Mouse (Mus musculus) liver, postnatal 0 days (tissue): ENCODE data around the gene Dsp. TPM values are rescaled to one million over a fixed set of nuclear protein-coding genes. Genes with fewer than 3 reads are reported as not detected.
A peak's percentile ranks its signal among the peaks of the same experiment; 100 is the strongest.

ENCODE experiments used
- ATAC-seq: fragments of 200-750 bp; cut with Nextera tagmentation; 2 replicates; pipeline ENCODE4 v1.8.0; 2017; ENCODE audit warnings: mild to moderate bottlenecking, moderate library complexity
- DNase-seq: peaks from one replicate; pipeline ENCODE4 v3.0.0-alpha.2; 2016
- H3K27ac ChIP-seq: fragments of 300-500 bp; sonication (generic); 2 replicates; pipeline ENCODE4 v1.5.1; 2014; ENCODE audit warnings: antibody characterized with exemption, moderate library complexity, mild to moderate bottlenecking, low read depth
- H3K27me3 ChIP-seq: fragments of 300-500 bp; sonication (generic); 2 replicates; pipeline ENCODE4 v1.6.1; 2014; ENCODE audit warnings: low read length, control low read depth, mixed read lengths; ENCODE audit not compliant: insufficient read depth
- H3K36me3 ChIP-seq: fragments of 300-500 bp; sonication (generic); replicated peaks from 2 replicates; pipeline ENCODE4 v1.6.1; 2014; ENCODE audit warnings: mild to moderate bottlenecking, control low read depth, low read length, moderate library complexity, mixed read lengths; ENCODE audit not compliant: insufficient read depth
- H3K4me1 ChIP-seq: fragments of 300-500 bp; sonication (generic); 2 replicates; pipeline ENCODE4 v1.6.1; 2014; ENCODE audit warnings: antibody characterized with exemption, mild to moderate bottlenecking, control low read depth; ENCODE audit not compliant: insufficient read depth
- H3K4me2 ChIP-seq: fragments of 300-500 bp; sonication (generic); 2 replicates; pipeline ENCODE4 v1.6.1; 2014; ENCODE audit warnings: low read depth, mild to moderate bottlenecking, low read length, moderate library complexity, mixed read lengths
- H3K4me3 ChIP-seq: fragments of 300-500 bp; sonication (generic); 2 replicates; pipeline ENCODE4 v1.5.1; 2014; ENCODE audit warnings: low read depth, low read length
- H3K9ac ChIP-seq: fragments of 300-500 bp; sonication (generic); replicated peaks from 2 replicates; pipeline ENCODE4 v1.6.1; 2014; ENCODE audit warnings: mild to moderate bottlenecking, moderate library complexity
- H3K9me3 ChIP-seq: fragments of 300-500 bp; sonication (generic); 2 replicates; pipeline ENCODE4 v1.6.1; 2016; ENCODE audit warnings: mild to moderate bottlenecking, control low read depth, low read length, mixed read lengths
- CTCF ChIP-seq: sonication (generic); IDR thresholded peaks from 2 replicates; pipeline ENCODE4 v1.5.1; 2016; ENCODE audit warnings: antibody characterized with exemption, low read depth
- EP300 ChIP-seq: IDR thresholded peaks from 2 replicates; pipeline ENCODE4 v1.6.1; 2016; ENCODE audit warnings: antibody characterized with exemption, low read depth, mild to moderate bottlenecking
- WGBS: fragments of 180-500 bp; shearing (Covaris S2); extraction: QIAGEN DNeasy Blood & Tissue Kit; methylation state at CpG from one replicate; pipeline ENCODE4 v1.1.7; 2014; ENCODE audit not compliant: insufficient replicate concordance; 5-methylcytosine and 5-hydroxymethylcytosine counted together
- polyA plus RNA-seq: library from polyadenylated mRNA; unstranded; fragments of >200 nt; fragmentation: Nextera tagmentation; extraction: Ambion mirVana; gene quantifications from 2 replicates; pipeline ENCODE4 v1.2.1, GENCODE M21; 2015

The Dsp gene
- polyA plus RNA-seq, 1 experiment from 2014 or later, result 1.9 TPM

DNA sequence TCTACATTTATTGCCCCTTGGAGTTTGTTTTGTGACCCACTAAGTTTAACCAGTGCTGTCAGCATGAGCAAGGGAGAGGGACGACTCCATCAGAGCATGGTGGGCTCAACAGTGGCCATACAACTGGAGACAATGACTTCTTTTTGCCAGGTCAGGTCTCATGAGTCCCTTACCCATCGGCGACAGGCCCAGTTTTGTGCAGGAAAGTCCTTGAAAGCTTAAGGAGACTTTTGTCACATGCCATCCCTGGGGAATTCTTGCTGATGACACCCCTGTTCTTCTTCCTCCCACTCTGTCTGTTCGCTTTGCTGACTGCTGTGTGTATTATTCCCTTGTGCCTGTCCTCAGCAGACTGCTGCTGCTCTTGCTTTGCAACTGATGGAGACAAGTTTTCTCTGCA is 81.3 kb downstream of the Dsp start:
- Histone ChIP-seq H3K36me3 (peaks cover 15% of the 10 kb centered on the region), H3K4me3 (no peak overlapping the region), H3K27me3 (no peaks in the 10 kb centered on the region), H3K9ac (no peak overlapping the region), H3K27ac (no peak overlapping the region), H3K4me1 (no peaks in the 10 kb centered on the region), H3K4me2 (no peak overlapping the region), H3K9me3 (no peaks in the 10 kb centered on the region)
- ATAC-seq, result no peak
- DNase-seq, result no peak
- TF ChIP-seq CTCF, result no peak
- 74% methylated on average over 4 of the region's 4 CpGs for WGBS

DNA sequence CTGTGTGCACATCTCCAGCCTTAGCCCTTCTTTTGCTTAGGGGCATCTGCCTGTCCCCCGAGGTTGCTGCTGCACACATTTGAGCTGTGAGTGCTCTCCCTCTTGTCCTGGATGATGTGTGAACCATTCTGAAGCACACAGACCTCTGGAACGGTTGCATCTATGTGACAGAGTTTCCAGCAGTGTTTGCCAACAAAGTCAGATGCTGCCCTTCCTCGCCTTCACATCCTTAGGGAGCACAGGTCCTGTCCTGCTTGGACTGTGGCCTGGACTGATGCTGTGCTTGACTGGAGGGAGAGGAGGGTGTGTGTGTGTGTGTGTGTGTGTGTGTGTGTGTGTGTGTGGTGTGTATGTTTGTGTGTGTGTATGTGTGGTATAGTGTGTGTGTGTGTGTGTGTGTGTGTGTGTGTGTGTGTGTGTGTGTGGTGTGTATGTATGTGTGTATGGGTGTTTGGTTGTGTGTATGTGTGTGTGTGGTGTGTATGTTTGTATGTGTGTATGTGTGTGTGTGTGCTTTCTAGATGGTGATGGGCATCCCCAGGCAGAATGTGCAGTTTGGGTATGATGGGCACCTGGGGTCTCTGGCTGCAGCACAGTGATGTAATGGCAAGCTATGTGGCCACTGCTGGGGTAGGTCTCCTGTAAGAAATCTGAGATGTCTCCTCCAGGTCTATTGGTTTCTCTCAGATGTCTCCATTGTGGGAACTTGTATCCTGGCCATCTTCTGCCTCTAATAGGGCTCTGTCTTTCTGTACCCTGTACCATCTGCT is 81.9 kb downstream of the Dsp start:
- Histone ChIP-seq H3K4me2 (no peak overlapping the region), H3K4me3 (no peak overlapping the region), H3K36me3 (peaks cover 10% of the 10 kb centered on the region), H3K9me3 (no peaks in the 10 kb centered on the region), H3K4me1 (no peaks in the 10 kb centered on the region), H3K27ac (no peak overlapping the region), H3K27me3 (no peaks in the 10 kb centered on the region), H3K9ac (no peak overlapping the region)
- WGBS, result 70% methylated on average over 3 of the region's 3 CpGs
- no peak for TF ChIP-seq CTCF
- no peak for TF ChIP-seq EP300
- no peak for ATAC-seq
- no peak for DNase-seq

DNA sequence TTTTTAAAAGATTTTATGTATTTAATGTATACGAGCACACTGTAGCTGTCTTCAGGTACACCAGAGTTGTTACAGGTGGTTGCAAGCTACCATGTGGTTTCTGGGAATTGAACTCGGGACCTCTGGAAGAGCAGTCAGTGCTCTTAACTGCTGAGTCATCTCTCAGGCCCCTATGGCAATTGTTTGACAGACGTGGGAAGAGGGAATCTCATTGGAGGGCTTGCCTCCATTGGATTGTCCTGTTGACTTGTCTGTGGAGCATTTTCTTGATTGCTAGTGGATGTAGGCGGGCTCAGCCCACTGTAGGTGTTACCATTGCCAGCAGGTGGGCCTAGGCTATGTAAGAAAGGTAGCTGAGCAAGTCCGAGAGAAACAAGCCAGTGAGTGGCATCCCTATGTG is 83.6 kb downstream of the Dsp start:
- Histone ChIP-seq H3K36me3 (no peaks in the 10 kb centered on the region), H3K9ac (no peak overlapping the region), H3K27me3 (no peaks in the 10 kb centered on the region), H3K4me3 (no peak overlapping the region), H3K4me1 (no peaks in the 10 kb centered on the region), H3K4me2 (no peak overlapping the region), H3K9me3 (no peaks in the 10 kb centered on the region), H3K27ac (no peak overlapping the region)
- TF ChIP-seq EP300 (no peak), CTCF (no peak)
- DNase-seq, result no peak
- 62% methylated on average over 5 of the region's 5 CpGs for WGBS
- no peak for ATAC-seq

DNA sequence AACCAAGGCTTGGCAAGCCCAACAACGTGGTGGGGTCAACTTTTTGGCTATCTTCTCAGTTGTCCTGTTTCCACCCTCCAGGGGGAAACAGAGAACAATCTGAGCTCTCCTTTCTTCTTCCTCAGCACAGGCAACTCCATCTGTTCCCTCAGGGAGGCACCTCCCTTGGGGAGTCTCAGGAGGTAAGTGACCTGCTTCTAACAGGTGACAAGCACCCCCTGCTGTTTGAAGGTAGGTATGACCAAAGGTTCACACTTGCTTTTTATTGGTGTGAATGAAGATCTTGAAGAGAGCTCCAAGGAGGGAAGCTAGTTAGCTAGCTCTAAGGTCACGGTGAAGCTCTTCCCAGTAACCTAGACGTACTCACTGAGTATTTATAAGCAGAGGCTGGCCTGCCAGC is 84.3 kb downstream of the Dsp start:
- Histone ChIP-seq H3K4me3 (no peak overlapping the region), H3K9ac (no peak overlapping the region), H3K27me3 (no peaks in the 10 kb centered on the region), H3K4me1 (no peaks in the 10 kb centered on the region), H3K9me3 (no peaks in the 10 kb centered on the region), H3K36me3 (no peaks in the 10 kb centered on the region), H3K4me2 (no peak overlapping the region), H3K27ac (no peak overlapping the region)
- 66% methylated on average over 3 of the region's 3 CpGs for WGBS
- TF ChIP-seq CTCF (peak; percentile 50), EP300 (no peak)
- no peak for ATAC-seq
- no peak for DNase-seq

DNA sequence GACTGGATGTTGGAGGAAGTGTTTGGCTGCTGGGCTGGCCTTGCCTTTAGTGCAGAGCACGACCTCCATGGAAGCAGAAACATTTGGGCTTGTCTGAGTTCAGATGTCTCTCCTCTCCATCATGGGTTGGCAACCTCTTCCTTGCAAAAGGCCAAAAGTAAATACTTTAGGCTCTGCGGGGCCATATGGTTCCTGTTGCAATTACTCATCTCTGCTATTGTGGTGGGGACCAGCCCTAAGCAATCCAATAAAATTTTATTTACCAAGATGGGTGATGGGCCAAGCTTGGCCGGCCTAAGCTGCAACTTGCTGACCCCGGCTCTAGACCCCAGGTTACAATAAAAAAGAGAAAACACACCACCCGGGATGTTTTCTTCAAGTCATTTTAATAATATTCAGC is 97.1 kb downstream of the Dsp start:
- DNase-seq (no peak), ATAC-seq (no peak)
- Histone ChIP-seq H3K27me3 (no peaks in the 10 kb centered on the region), H3K36me3 (no peaks in the 10 kb centered on the region), H3K9ac (no peak overlapping the region), H3K4me3 (no peak overlapping the region), H3K4me1 (no peaks in the 10 kb centered on the region), H3K27ac (no peak overlapping the region), H3K4me2 (no peak overlapping the region), H3K9me3 (no peaks in the 10 kb centered on the region)
- no peak for TF ChIP-seq CTCF
- TF ChIP-seq EP300, result no peak
- WGBS, result 67% methylated on average over 5 of the region's 5 CpGs

Other genes with a start within 250 kb of the Dsp start
- 48.9 and 55.1 TPM in 2 replicates for gene Ssr1, start 157.1 kb upstream of the Dsp start, polyA plus RNA-seq
- gene Riok1, start 114.3 kb upstream of the Dsp start, polyA plus RNA-seq, result 13.4 and 14.6 TPM in 2 replicates
- 0.69 and 0.76 TPM in 2 replicates for gene Cage1, start 114.2 kb upstream of the Dsp start, polyA plus RNA-seq
- 12.1 TPM in 2 replicates for gene Snrnp48, start 53.6 kb downstream of the Dsp start, polyA plus RNA-seq
- gene Bmp6, start 193.8 kb downstream of the Dsp start, polyA plus RNA-seq, result 0.31 and 0.33 TPM in 2 replicates